17 mouse cellular contexts compared by ENCODE assay signal in the genomic region with DNA sequence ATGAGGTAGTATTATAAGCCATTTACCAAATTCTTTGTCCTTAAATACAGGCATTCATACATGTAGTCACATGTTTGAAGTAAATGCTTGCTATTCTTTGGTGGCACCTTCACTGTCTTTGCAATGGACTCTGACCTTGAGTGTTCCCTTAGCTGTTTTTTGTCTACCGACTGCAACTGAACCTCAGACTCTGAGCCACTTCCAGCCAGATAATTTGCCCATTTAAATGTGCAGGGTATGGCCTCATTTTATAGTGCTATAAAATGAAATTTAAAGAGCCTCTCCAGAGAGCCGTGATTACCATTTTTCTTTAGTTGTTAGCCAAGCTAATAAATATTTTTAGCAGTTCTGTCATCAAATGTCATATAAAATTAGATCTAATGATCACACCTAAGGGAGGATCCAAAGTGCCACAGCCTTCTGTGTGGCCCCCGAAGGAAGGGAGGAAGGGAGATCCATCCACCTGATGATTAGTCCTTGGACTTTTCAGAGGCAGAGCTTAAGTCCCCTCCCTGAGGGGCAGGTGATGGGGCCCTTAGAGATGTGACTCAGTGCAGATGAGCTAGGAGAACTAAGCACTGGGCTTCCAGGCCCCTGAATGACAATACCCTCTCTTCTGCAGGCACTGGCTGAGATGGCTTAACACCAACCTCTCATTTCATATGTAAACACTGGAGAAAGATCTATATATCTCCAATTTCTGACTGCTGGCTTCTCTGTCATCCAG.
"Had no signal": no experiment of that assay in that cellular context is flagged by ENCODE, and none has a peak within 500 bp of the region (broad histone marks: within the 10 kb centered on the region; RNA-seq: fewer than 3 reads in every experiment).

No protein-coding gene starts in this region.

- DNase-seq: lung, adult 2 months; lung, postnatal 14 days; lung, postnatal 36 days; right cerebral cortex, postnatal 14 days; thymus, adult 2 months; thymus, postnatal 25 days; thymus, postnatal 4 days had no signal

- H3K9ac ChIP-seq: lung, embryonic 15.5 days; midbrain, embryonic 13.5 days; midbrain, embryonic 15.5 days; neural tube, embryonic 12.5 days; stomach, embryonic 15.5 days had no signal

- H3K4me2 ChIP-seq: lung, embryonic 15.5 days; midbrain, embryonic 11.5 days; midbrain, embryonic 13.5 days; midbrain, embryonic 15.5 days; neural tube, embryonic 12.5 days; stomach, embryonic 15.5 days had no signal

- H3K4me1 ChIP-seq: megakaryocyte, embryonic 14.5 days had no signal

- H3K36me3 ChIP-seq: lung, embryonic 15.5 days; midbrain, embryonic 13.5 days; midbrain, embryonic 15.5 days; neural tube, embryonic 12.5 days; stomach, embryonic 15.5 days had no signal

- H3K27me3 ChIP-seq: lung, embryonic 15.5 days; megakaryocyte, embryonic 14.5 days; midbrain, embryonic 13.5 days; midbrain, embryonic 15.5 days; neural tube, embryonic 12.5 days; stomach, embryonic 15.5 days had no signal

- H3K9me3 ChIP-seq: lung, embryonic 15.5 days; midbrain, embryonic 13.5 days; midbrain, embryonic 15.5 days; neural tube, embryonic 12.5 days; stomach, embryonic 15.5 days had no signal

- H3K27ac ChIP-seq: lung, embryonic 15.5 days; macrophage; midbrain, embryonic 13.5 days; midbrain, embryonic 15.5 days; neural tube, embryonic 12.5 days; stomach, embryonic 15.5 days; stomach, postnatal 0 days had no signal

- H3K4me3 ChIP-seq: lung, embryonic 15.5 days; megakaryocyte, embryonic 14.5 days; midbrain, embryonic 13.5 days; midbrain, embryonic 15.5 days; neural tube, embryonic 12.5 days; stomach, embryonic 15.5 days had no signal

- ATAC-seq: lung, postnatal 0 days; midbrain, embryonic 13.5 days; midbrain, embryonic 15.5 days had no signal
